Mouse (Mus musculus): ENCODE measurements around the gene Tmem131.
A peak's percentile ranks its signal among the peaks of the same experiment; 100 is the strongest.

Gene Tmem131

DNA sequence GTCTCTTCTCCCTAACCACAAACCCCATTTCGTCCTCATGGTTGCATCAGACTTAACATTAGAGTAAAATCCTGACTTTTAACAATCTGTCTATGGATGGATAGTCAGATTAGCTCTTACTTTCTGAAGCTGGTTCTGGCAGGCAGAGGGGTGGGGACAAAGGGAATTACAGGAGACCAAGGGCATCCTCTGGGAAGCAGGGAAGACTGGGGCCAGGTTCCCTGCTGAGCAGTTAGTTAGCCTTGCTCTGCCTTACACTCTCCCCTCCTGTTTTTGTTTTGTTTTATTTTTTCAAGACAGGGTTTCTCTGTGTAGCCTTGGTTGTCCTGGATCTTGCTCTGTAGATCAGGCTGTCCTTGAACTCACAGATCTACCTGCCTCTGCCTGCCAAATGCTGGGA is 173.5 kb downstream of the Tmem131 start:
- DNase-seq: no peak

GRCm38 (mm10) chr1:36768786-36769185 is 174.7 kb downstream of the Tmem131 start:
- DNase-seq: no peak

DNA sequence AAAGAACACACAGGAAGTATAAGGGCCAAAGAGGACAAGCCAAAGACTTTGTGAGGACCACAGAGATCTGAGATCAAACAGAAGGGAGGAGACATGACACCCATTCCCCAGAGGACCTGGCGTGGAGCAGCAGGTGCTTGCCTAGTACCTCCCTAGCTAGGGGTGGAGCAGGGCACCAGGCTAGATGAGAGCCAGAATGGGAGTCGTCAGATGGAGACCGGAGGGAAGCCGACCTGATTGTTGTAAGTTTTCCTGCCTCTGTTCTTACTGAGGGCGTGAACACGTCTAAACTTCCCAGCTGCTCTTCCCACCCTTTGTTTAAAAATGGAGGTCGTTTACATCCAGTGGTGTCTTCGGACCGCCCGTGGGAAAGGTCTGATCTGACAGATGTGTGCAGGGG is 176.1 kb downstream of the Tmem131 start:
- no peak for DNase-seq

DNA sequence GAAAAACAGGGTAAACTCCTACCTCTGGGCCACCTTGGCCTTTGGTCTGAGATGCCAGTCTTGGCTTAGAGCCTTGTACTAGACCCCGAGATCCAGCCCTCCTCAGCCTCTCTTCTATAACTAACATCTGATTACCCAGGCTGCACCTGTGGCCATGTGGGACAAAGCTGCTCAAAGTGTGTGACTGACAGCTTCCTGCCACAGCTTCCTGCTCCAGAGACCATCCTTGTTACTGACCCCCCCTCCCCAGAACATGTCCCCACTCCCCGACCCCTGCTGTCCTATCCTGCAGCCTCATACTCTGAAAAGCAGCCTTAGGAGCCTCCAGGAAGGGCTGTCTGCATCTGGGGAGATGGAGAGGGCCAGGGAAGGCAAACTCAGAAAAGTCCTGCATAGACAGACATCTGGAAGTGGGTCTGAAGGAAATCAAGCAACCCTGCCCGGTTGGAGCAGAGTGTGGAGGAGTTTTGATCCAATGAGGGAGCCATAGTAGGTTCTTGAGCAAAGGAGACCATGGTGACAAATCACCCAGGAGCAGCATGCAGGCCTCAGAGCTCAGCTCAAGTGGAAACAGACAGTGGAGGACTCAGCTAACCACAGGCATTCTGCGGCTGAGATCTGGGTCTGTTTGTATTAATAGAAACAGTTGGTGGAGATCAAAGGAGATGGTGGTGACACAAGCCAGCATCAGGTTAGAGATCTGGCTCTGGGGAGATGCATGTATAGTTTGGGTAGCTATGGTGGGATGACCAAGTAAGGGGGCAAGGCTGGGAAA is 176.8 kb downstream of the Tmem131 start:
- no peak for DNase-seq

GRCm38 (mm10) chr1:36761568-36761967 is 181.9 kb downstream of the Tmem131 start, which contains the start of gene Zap70:
Gene Zap70, plus strand, starts transcription at chr1:36761798.
- no peak for DNase-seq

DNA sequence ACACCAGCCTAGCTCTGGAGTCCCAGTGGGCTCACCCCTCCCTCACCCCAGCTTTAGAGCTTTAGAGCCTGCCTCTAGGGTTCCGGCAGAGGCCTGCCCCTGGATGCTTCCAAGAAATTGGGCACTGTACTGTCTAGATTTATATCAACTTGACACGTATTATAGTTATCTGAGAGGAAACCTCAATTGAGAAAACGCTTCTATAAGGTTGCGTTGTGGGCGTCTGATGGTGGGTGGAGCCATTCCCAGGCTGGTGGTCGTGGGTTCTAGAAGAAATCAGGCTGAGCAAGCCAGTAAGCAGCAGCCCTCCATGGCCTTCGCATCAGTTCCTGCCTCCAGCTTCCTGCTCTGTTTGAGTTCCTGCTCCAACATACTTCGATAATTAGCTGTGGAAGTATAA is 182.4 kb downstream of the Tmem131 start:
- DNase-seq: no peak

GRCm38 (mm10) chr1:36760401-36760800 is 183.1 kb downstream of the Tmem131 start:
- DNase-seq: no peak

- no peak for DNase-seq
These were observed 184.4 kb downstream of the Tmem131 start for GRCm38 (mm10) chr1:36759076-36759475.

DNA sequence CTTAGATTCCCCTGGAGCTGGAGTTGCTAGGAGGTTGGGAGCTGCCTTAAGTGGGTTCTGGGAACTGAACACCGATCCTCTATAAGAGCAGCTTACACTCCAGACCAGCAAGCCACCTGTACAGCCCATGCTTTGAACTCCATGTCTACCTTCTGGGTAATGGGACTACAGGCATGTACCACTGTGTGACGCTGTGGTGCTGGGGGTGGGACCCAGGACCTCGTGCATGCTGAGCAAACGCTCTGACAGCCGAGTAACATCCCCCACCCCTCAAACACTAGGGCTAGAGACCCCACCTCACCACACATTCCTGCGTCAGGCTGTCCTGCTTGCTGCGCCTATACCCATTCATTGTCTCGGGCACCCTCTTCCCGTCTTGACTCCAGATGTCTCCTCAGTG is 184.9 kb downstream of the Tmem131 start:
- no peak for DNase-seq

- no peak for DNase-seq
These were observed 189.4 kb downstream of the Tmem131 start for GRCm38 (mm10) chr1:36753932-36754675.

- DNase-seq: no peak
These were observed 197.0 kb downstream of the Tmem131 start for GRCm38 (mm10) chr1:36746452-36746851.

DNA sequence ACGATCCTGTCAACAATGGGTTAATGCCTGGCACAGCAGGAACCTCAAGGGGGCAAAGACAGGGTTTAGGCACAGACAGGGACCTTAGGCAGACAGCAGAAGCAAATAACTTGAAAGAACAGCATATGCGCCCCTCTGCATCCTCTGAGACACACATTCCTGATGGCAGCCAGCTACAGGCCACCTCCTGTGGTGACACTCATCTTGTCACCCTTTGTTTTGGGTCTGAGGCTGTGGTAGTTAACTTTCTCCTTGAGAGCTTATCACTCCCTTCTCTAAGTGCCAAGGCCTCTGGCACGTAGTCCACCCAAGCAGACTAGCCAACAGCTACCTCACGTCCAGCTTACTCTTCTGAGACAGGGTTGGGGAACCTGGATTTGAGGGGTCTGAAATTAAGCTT is 197.8 kb downstream of the Tmem131 start:
- no peak for DNase-seq

GRCm38 (mm10) chr1:36744268-36744944 is 199.1 kb downstream of the Tmem131 start:
- DNase-seq: peak; percentile 65

GRCm38 (mm10) chr1:36743046-36743445 is 200.4 kb downstream of the Tmem131 start:
- no peak for DNase-seq

All from kidney, adult 11 months (tissue).